Mouse (Mus musculus) testis, adult 2 months (tissue): ENCODE data around the gene Crtc3. TPM values are rescaled to one million over a fixed set of nuclear protein-coding genes. Genes with fewer than 3 reads are reported as not detected.

Experiments used
- H3K27ac ChIP-seq: fragments of 200-500 bp; 2 replicates; pipeline ENCODE4 v1.5.1; 2012; ENCODE audit warnings: low read depth, low read length; ENCODE audit not compliant: control insufficient read depth, insufficient read depth
- H3K27me3 ChIP-seq: fragments of 200-500 bp; 2 replicates; pipeline ENCODE4 v1.6.1; 2012; ENCODE audit warnings: mild to moderate bottlenecking, low read length, moderate library complexity; ENCODE audit not compliant: control insufficient read depth, insufficient read depth
- H3K36me3 ChIP-seq: fragments of 200-500 bp; 2 replicates; pipeline ENCODE4 v1.6.1; 2012; ENCODE audit warnings: mild to moderate bottlenecking, low read length; ENCODE audit not compliant: control insufficient read depth, insufficient read depth
- H3K4me1 ChIP-seq: fragments of 200-500 bp; 2 replicates; pipeline ENCODE4 v1.6.1; 2012; ENCODE audit warnings: low read length; ENCODE audit not compliant: control insufficient read depth, insufficient read depth
- H3K4me3 ChIP-seq: fragments of 200-500 bp; 2 replicates; pipeline ENCODE4 v1.5.1; 2012; ENCODE audit warnings: low read depth, mild to moderate bottlenecking, low read length, moderate library complexity, mixed read lengths; ENCODE audit not compliant: control insufficient read depth
- CTCF ChIP-seq: fragments of 200-500 bp; IDR thresholded peaks from 2 replicates; pipeline ENCODE4 v1.5.1; 2012; ENCODE audit warnings: low read depth, mild to moderate bottlenecking, inconsistent platforms, low read length, moderate library complexity; ENCODE audit not compliant: control insufficient read depth, insufficient read depth, insufficient replicate concordance
- POLR2A ChIP-seq: fragments of 200-500 bp; IDR thresholded peaks from 2 replicates; pipeline ENCODE4 v1.6.1; 2012; ENCODE audit warnings: low read depth, mild to moderate bottlenecking, inconsistent platforms, low read length, moderate library complexity; ENCODE audit not compliant: control insufficient read depth
- polyA plus RNA-seq: library from polyadenylated mRNA; depleted of rRNA; stranded (reverse); fragments of >200 nt; gene quantifications from 2 replicates; pipeline ENCODE4 v1.2.3, GENCODE M21; 2012

Gene Crtc3
- polyA plus RNA-seq, 1 experiment: 8.8 TPM

- Histone ChIP-seq H3K36me3 (no peaks in the 10 kb centered on the region), H3K4me3 (no peak overlapping the region), H3K4me1 (no peaks in the 10 kb centered on the region; the same call in 1 of the 2 replicates), H3K27me3 (no peaks in the 10 kb centered on the region), H3K27ac (no peak overlapping the region)
- TF ChIP-seq POLR2A (no peak), CTCF (no peak)
These were observed 9.2 kb upstream of the Crtc3 start for GRCm38 (mm10) chr7:80697859-80698258.

- no peak for TF ChIP-seq POLR2A
- TF ChIP-seq CTCF: no peak
- no peak overlapping the region for H3K4me3 ChIP-seq
- H3K27me3 ChIP-seq: no peaks in the 10 kb centered on the region
- no peaks in the 10 kb centered on the region; the same call in 1 of the 2 replicates for H3K4me1 ChIP-seq
- H3K36me3 ChIP-seq: no peaks in the 10 kb centered on the region
- no peak overlapping the region for H3K27ac ChIP-seq
These were observed 8.2 kb upstream of the Crtc3 start for GRCm38 (mm10) chr7:80696903-80697302.

- Histone ChIP-seq H3K27me3 (no peaks in the 10 kb centered on the region), H3K27ac (no peak overlapping the region), H3K4me3 (no peak overlapping the region), H3K4me1 (no peaks in the 10 kb centered on the region; the same call in 1 of the 2 replicates), H3K36me3 (no peaks in the 10 kb centered on the region)
- no peak for TF ChIP-seq POLR2A
- TF ChIP-seq CTCF: no peak
These were observed 7.7 kb upstream of the Crtc3 start for GRCm38 (mm10) chr7:80696334-80696733.

GRCm38 (mm10) chr7:80692472-80692871, 3.8 kb upstream of the Crtc3 start:
- H3K27ac ChIP-seq: no peak overlapping the region
- no peak overlapping the region for H3K4me3 ChIP-seq
- TF ChIP-seq CTCF: no peak
- no peak for TF ChIP-seq POLR2A
- no peaks in the 10 kb centered on the region; the same call in 1 of the 2 replicates for H3K27me3 ChIP-seq
- H3K36me3 ChIP-seq: no peaks in the 10 kb centered on the region
- peaks cover 9% of the 10 kb centered on the region for H3K4me1 ChIP-seq

- peaks cover 9% of the 10 kb centered on the region for H3K4me1 ChIP-seq
- TF ChIP-seq POLR2A (no peak), CTCF (no peak)
- H3K4me3 ChIP-seq: no peak overlapping the region
- H3K36me3 ChIP-seq: no peaks in the 10 kb centered on the region
- H3K27ac ChIP-seq: no peak overlapping the region
- H3K27me3 ChIP-seq: no peaks in the 10 kb centered on the region; the same call in 1 of the 2 replicates
These were observed 2.5 kb upstream of the Crtc3 start for GRCm38 (mm10) chr7:80691131-80691530.

GRCm38 (mm10) chr7:80689221-80689591, 529 bp upstream of the Crtc3 start:
- Histone ChIP-seq H3K4me1 (peaks cover 10% of the 10 kb centered on the region), H3K27me3 (no peaks in the 10 kb centered on the region; the same call in 1 of the 2 replicates), H3K4me3 (peak overlapping the region; percentile 92), H3K27ac (peak overlapping the region; percentile 24), H3K36me3 (no peaks in the 10 kb centered on the region)
- TF ChIP-seq POLR2A: no peak
- no peak for TF ChIP-seq CTCF

- Histone ChIP-seq H3K27me3 (no peaks in the 10 kb centered on the region; the same call in 1 of the 2 replicates), H3K4me1 (peaks cover 11% of the 10 kb centered on the region), H3K36me3 (no peaks in the 10 kb centered on the region), H3K4me3 (peak overlapping the region; percentile 92), H3K27ac (peak overlapping the region; percentile 88)
- no peak for TF ChIP-seq POLR2A
- TF ChIP-seq CTCF: no peak
These were observed 739 bp downstream of the Crtc3 start for GRCm38 (mm10) chr7:80687721-80688555.

GRCm38 (mm10) chr7:80685639-80686038, 3.0 kb downstream of the Crtc3 start:
- H3K4me1 ChIP-seq: peaks cover 13% of the 10 kb centered on the region
- TF ChIP-seq POLR2A (no peak), CTCF (no peak)
- H3K4me3 ChIP-seq: no peak overlapping the region
- H3K27ac ChIP-seq: no peak overlapping the region
- H3K27me3 ChIP-seq: no peaks in the 10 kb centered on the region; the same call in 1 of the 2 replicates
- H3K36me3 ChIP-seq: no peaks in the 10 kb centered on the region
